Mouse (Mus musculus): ENCODE results near the gene Dgkq.

GRCm38 (mm10) chr5:108675251-108675816 lies 5.9 kb upstream of the Dgkq start, which contains the start of gene Slc26a1:
- no peak for TF ChIP-seq CTCF (IDR thresholded peaks at IDR 0.05; ENCODE audit: low read depth, low read length)
- TF ChIP-seq POLR2A (IDR thresholded peaks at IDR 0.05; ENCODE audit: borderline replicate concordance, low read depth, low read length), result no peak

Measured in bone marrow macrophage, adult 2 months (primary cell).